Mouse (Mus musculus) adrenal gland, postnatal 10 days (tissue): ENCODE measurements around the gene Resf1. TPM values are rescaled to one million over a fixed set of nuclear protein-coding genes. Genes with fewer than 3 reads are reported as not detected.
A peak's percentile ranks its signal among the peaks of the same experiment; 100 is the strongest.
"Not testable (repeated sequence)": the region's sequence is repeated elsewhere in the genome, so short reads cannot be mapped to it uniquely, and the experiment has no call there.

Experiments used
- DNase-seq: peaks from one replicate; pipeline ENCODE4 v3.0.0; 2021; ENCODE audit warnings: mixed read lengths
- total RNA-seq, 2 experiments: library from RNA; stranded (reverse); gene quantifications; 2 replicates each; pipeline ENCODE4 v1.2.3; 2021

Gene Resf1
- total RNA-seq, 2 experiments from 2014 or later = 34.2 to 46.3 TPM

GRCm38 (mm10) chr6:149343802-149344201 lies 34.6 kb downstream of the Resf1 start:
- DNase-seq = peak; percentile 19

- no peak for DNase-seq
Measured at GRCm38 (mm10) chr6:149344372-149344771, 35.2 kb downstream of the Resf1 start.

- not testable (repeated sequence) for DNase-seq
Measured at GRCm38 (mm10) chr6:149348211-149348610, 39.0 kb downstream of the Resf1 start.

- no peak for DNase-seq
Measured at GRCm38 (mm10) chr6:149354826-149355495, 45.7 kb downstream of the Resf1 start.

GRCm38 (mm10) chr6:149355799-149356198 lies 46.6 kb downstream of the Resf1 start:
- not testable (repeated sequence) for DNase-seq

GRCm38 (mm10) chr6:149357155-149357554 lies 47.9 kb downstream of the Resf1 start:
- DNase-seq = no peak

- DNase-seq = not testable (repeated sequence)
Measured at GRCm38 (mm10) chr6:149362533-149362932, 53.3 kb downstream of the Resf1 start.

GRCm38 (mm10) chr6:149365975-149366374 lies 56.8 kb downstream of the Resf1 start:
- DNase-seq = not testable (repeated sequence)

- DNase-seq = no peak
Measured at GRCm38 (mm10) chr6:149366403-149366802, 57.2 kb downstream of the Resf1 start.

GRCm38 (mm10) chr6:149374986-149375457 lies 65.8 kb downstream of the Resf1 start:
- peak; percentile 80 for DNase-seq

GRCm38 (mm10) chr6:149383531-149383930 lies 74.3 kb downstream of the Resf1 start:
- no peak for DNase-seq

Other genes starting within 250 kb of the Resf1 start
- gene Dennd5b, start 207.7 kb upstream of the Resf1 start, total RNA-seq = 10 to 100 TPM; 19.0 to 19.1 TPM
- not detected for gene Gm10203, start 179.2 kb upstream of the Resf1 start, total RNA-seq
- gene Etfbkmt, start 169.6 kb upstream of the Resf1 start, total RNA-seq = 10 to 100 TPM; 23.6 to 43.5 TPM
- 10 to 100 TPM; 25.0 to 26.0 TPM for gene Amn1, start 120.7 kb upstream of the Resf1 start, total RNA-seq
- gene Bicd1, start 99.5 kb downstream of the Resf1 start, total RNA-seq = 1 to 10 TPM; 5.4 to 5.5 TPM